Mouse (Mus musculus) embryonic facial prominence, embryonic 12.5 days (tissue): ENCODE measurements around the gene Elf5. TPM values are rescaled to one million over a fixed set of nuclear protein-coding genes. Genes with fewer than 3 reads are reported as not detected.

Experiments
- polyA plus RNA-seq: library from polyadenylated mRNA; unstranded; fragments of >200 nt; fragmentation: Nextera tagmentation; extraction: Ambion mirVana; gene quantifications from 2 replicates; pipeline ENCODE4 v1.2.1, GENCODE M21; 2016

The Elf5 gene
- polyA plus RNA-seq, 1 experiment from 2014 or later = 0.90 TPM

Other genes starting within 250 kb of the Elf5 start
- gene Ehf, start 108.4 kb upstream of the Elf5 start, polyA plus RNA-seq = 1.0 and 1.9 TPM in 2 replicates
- 82.4 and 85.3 TPM in 2 replicates for gene Cat, start 73.5 kb downstream of the Elf5 start, polyA plus RNA-seq
- gene Abtb2, start 154.6 kb downstream of the Elf5 start, polyA plus RNA-seq = 21.2 and 22.7 TPM in 2 replicates